ENCODE assay signal across 8 mouse cellular contexts in genomic region chr7:4842634-4843131, GRCm38 (mm10). TPM values are rescaled to one million over a fixed set of nuclear protein-coding genes. Genes with fewer than 3 reads are reported as not detected.
DNase-seq lines count a peak whose midpoint lies in the region; ATAC-seq lines count a peak whose summit lies in the region.

No protein-coding gene starts in this region.

- peak overlapping the region; percentile 80 for H3K4me2 ChIP-seq in lung, embryonic 15.5 days
- no peak overlapping the region for H3K4me2 ChIP-seq in liver, embryonic 13.5 days

- H3K27me3 ChIP-seq in lung, embryonic 15.5 days = peaks cover 49% of the 10 kb centered on the region
- peaks cover 97% of the 10 kb centered on the region for H3K27me3 ChIP-seq in liver, embryonic 13.5 days

- WGBS in lung, embryonic 15.5 days = 1% methylated on average over 16 of the region's 16 CpGs
- WGBS in liver, embryonic 13.5 days (ENCODE audit: insufficient replicate concordance) = 4% methylated on average over 16 of the region's 16 CpGs

- H3K4me3 ChIP-seq in lung, embryonic 15.5 days = 0 out of 2 replicates have a peak overlapping the region, but pooled peaks have one; percentile 6
- H3K4me3 ChIP-seq in liver, embryonic 13.5 days (replicated peaks) = no peak overlapping the region

- DNase-seq in lung, postnatal 25 days (ENCODE audit: low spot score) = no peak
- peak; percentile 63 for DNase-seq in embryo, embryonic 11 days
- no peak for DNase-seq in liver, embryonic 13.5 days
- DNase-seq in right cerebral cortex, postnatal 10 days (ENCODE audit: low spot score in 2 of 2) = peak; percentile 77 to 82
- DNase-seq in adrenal gland, adult 2 months = no peak
- DNase-seq in adrenal gland, postnatal 36 days = no peak

- H3K9me3 ChIP-seq in lung, embryonic 15.5 days = no peaks in the 10 kb centered on the region
- 0 out of 2 replicates have a peak, but pooled peaks cover 5% of the 10 kb centered on the region for H3K9me3 ChIP-seq in liver, embryonic 13.5 days (replicated peaks)

- no peak overlapping the region for H3K27ac ChIP-seq in lung, embryonic 15.5 days
- H3K27ac ChIP-seq in liver, embryonic 13.5 days = no peak overlapping the region

- no peak overlapping the region for H3K9ac ChIP-seq in lung, embryonic 15.5 days
- no peak overlapping the region for H3K9ac ChIP-seq in liver, embryonic 13.5 days

- no peaks in the 10 kb centered on the region for H3K36me3 ChIP-seq in lung, embryonic 15.5 days
- H3K36me3 ChIP-seq in liver, embryonic 13.5 days = no peaks in the 10 kb centered on the region

- ATAC-seq in lung, embryonic 15.5 days (ENCODE audit: borderline replicate concordance, extremely low read depth, low FRiP score, low TSS enrichment) = no peak
- ATAC-seq in inflammation-experienced regulatory T-cells, adult 6 months = peak; percentile 48
- peak; percentile 65 for ATAC-seq in liver, embryonic 13.5 days (ENCODE audit: low read depth)

- peaks cover 22% of the 10 kb centered on the region for H3K4me1 ChIP-seq in lung, embryonic 15.5 days
- H3K4me1 ChIP-seq in liver, embryonic 13.5 days (replicated peaks) = peaks cover 8% of the 10 kb centered on the region; the same call in 1 of the 2 replicates

RNA-seq across cellular contexts. Expression of gene Shisa7, which starts 1.8 kb away (rescaled TPM):
- polyA plus RNA-seq in lung, embryonic 15.5 days (2015; fragmentation: Nextera tagmentation; extraction: Ambion mirVana) = 0.94 and 1.3 TPM in 2 replicates
- not detected for polyA plus RNA-seq in inflammation-experienced regulatory T-cells, adult 6 months (2017; shearing (Covaris generic))
- polyA plus RNA-seq in liver, embryonic 13.5 days (2015; fragmentation: Nextera tagmentation; extraction: Ambion mirVana) = not detected in 2 replicates
- total RNA-seq in adrenal gland, adult 2 months (2021) = 1 to 10 TPM; 1.9 TPM
- 2.9 and 4.0 TPM in 2 replicates for polyA plus RNA-seq in adrenal gland, adult 2 months (2012; rRNA removed)
- total RNA-seq in adrenal gland, postnatal 36 days (2021) = under 1 TPM; 0.86 to 0.93 TPM

RNA-seq across cellular contexts. Expression of gene Isoc2b, which starts 27.4 kb away (rescaled TPM):
- 10.6 and 12.3 TPM in 2 replicates for polyA plus RNA-seq in lung, embryonic 15.5 days (2015; fragmentation: Nextera tagmentation; extraction: Ambion mirVana)
- polyA plus RNA-seq in inflammation-experienced regulatory T-cells, adult 6 months (2017; shearing (Covaris generic)) = 10 to 100 TPM; 26.6 to 36.5 (median 34.4) TPM
- polyA plus RNA-seq in liver, embryonic 13.5 days (2015; fragmentation: Nextera tagmentation; extraction: Ambion mirVana) = 3.1 and 3.8 TPM in 2 replicates
- 10 to 100 TPM; 10.9 to 23.8 TPM for total RNA-seq in adrenal gland, adult 2 months (2021)
- 75.4 and 78.2 TPM in 2 replicates for polyA plus RNA-seq in adrenal gland, adult 2 months (2012; rRNA removed)
- 10 to 100 TPM in 1 of 2 experiments, 1 to 10 TPM in 1; 9.2 to 23.4 TPM for total RNA-seq in adrenal gland, postnatal 36 days (2021)

RNA-seq across cellular contexts. Expression of gene Ube2s, which starts 30.3 kb away (rescaled TPM):
- 409 and 411 TPM in 2 replicates for polyA plus RNA-seq in lung, embryonic 15.5 days (2015; fragmentation: Nextera tagmentation; extraction: Ambion mirVana)
- polyA plus RNA-seq in inflammation-experienced regulatory T-cells, adult 6 months (2017; shearing (Covaris generic)) = 10 to 100 TPM; 13.2 to 64.5 (median 31.1) TPM
- polyA plus RNA-seq in liver, embryonic 13.5 days (2015; fragmentation: Nextera tagmentation; extraction: Ambion mirVana) = 282 and 292 TPM in 2 replicates
- 100 to 1,000 TPM in 1 of 2 experiments, 10 to 100 TPM in 1; 98.1 to 140 TPM for total RNA-seq in adrenal gland, adult 2 months (2021)
- 148 and 156 TPM in 2 replicates for polyA plus RNA-seq in adrenal gland, adult 2 months (2012; rRNA removed)
- total RNA-seq in adrenal gland, postnatal 36 days (2021) = 100 to 1,000 TPM; 123 to 125 TPM

RNA-seq across cellular contexts. Expression of gene Isoc2a, which starts 34.3 kb away (rescaled TPM):
- polyA plus RNA-seq in lung, embryonic 15.5 days (2015; fragmentation: Nextera tagmentation; extraction: Ambion mirVana) = 0.63 and 0.81 TPM in 2 replicates
- polyA plus RNA-seq in inflammation-experienced regulatory T-cells, adult 6 months (2017; shearing (Covaris generic)) = under 1 TPM; 0.58 to 0.92 (median 0.70) TPM
- polyA plus RNA-seq in liver, embryonic 13.5 days (2015; fragmentation: Nextera tagmentation; extraction: Ambion mirVana) = 0.45 and 0.52 TPM in 2 replicates
- total RNA-seq in adrenal gland, adult 2 months (2021) = 10 to 100 TPM; 35.5 to 43.4 TPM
- 43.5 and 45.6 TPM in 2 replicates for polyA plus RNA-seq in adrenal gland, adult 2 months (2012; rRNA removed)
- total RNA-seq in adrenal gland, postnatal 36 days (2021) = 10 to 100 TPM; 23.5 to 47.3 TPM

RNA-seq across cellular contexts. Expression of gene Rpl28, which starts 50.0 kb away (rescaled TPM):
- polyA plus RNA-seq in lung, embryonic 15.5 days (2015; fragmentation: Nextera tagmentation; extraction: Ambion mirVana) = 314 and 334 TPM in 2 replicates
- 100 to 1,000 TPM; 324 to 638 (median 419) TPM for polyA plus RNA-seq in inflammation-experienced regulatory T-cells, adult 6 months (2017; shearing (Covaris generic))
- 242 and 279 TPM in 2 replicates for polyA plus RNA-seq in liver, embryonic 13.5 days (2015; fragmentation: Nextera tagmentation; extraction: Ambion mirVana)
- 1,000 to 10,000 TPM in 1 of 2 experiments, 100 to 1,000 TPM in 1; 958 to 1,234 TPM for total RNA-seq in adrenal gland, adult 2 months (2021)
- polyA plus RNA-seq in adrenal gland, adult 2 months (2012; rRNA removed) = 237 and 255 TPM in 2 replicates
- total RNA-seq in adrenal gland, postnatal 36 days (2021) = 1,000 to 10,000 TPM in 1 of 2 experiments, 100 to 1,000 TPM in 1; 989 to 1,001 TPM

Comparison
In these comparisons a context has a peak if more than half of its experiments do, and no peak if none do; other contexts are left out.
1. DNase-seq: peak in embryo, embryonic 11 days (single experiment) and right cerebral cortex, postnatal 10 days (2 of 2); none in lung, postnatal 25 days (single experiment), liver, embryonic 13.5 days (single experiment), adrenal gland, adult 2 months (single experiment) and adrenal gland, postnatal 36 days (0 of 2).